ENCODE assay signal across 8 mouse cellular contexts in the genomic region with DNA sequence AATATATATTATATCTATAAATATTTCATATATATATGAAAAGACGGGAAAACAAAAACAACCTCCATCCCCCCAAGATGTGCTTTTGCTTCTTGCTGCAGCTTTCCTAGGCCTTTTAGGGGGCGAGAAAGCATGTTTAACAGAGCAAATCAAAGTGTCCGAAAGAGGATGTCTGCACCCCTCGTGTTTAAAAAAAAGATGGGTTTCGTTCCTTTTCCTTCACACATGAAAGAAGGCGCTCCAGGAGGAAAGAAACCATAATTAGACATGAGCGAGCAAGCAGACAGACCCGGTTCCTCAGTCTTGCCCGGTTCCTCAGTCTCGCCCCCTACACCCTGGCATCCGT. TPM values are rescaled to one million over a fixed set of nuclear protein-coding genes. Genes with fewer than 3 reads are reported as not detected.
DNase-seq lines count a peak whose midpoint lies in the region; ATAC-seq and TF ChIP-seq lines count a peak whose summit lies in the region.

No protein-coding gene starts in this region.

- H3K27me3 ChIP-seq in embryonic facial prominence, embryonic 13.5 days, result no peaks in the 10 kb centered on the region
- H3K27me3 ChIP-seq in intestine, embryonic 16.5 days (replicated peaks; ENCODE audit: control insufficient read depth, insufficient read depth, low read length), result no peaks in the 10 kb centered on the region
- H3K27me3 ChIP-seq in neural tube, embryonic 13.5 days, result no peaks in the 10 kb centered on the region

- 0 out of 2 replicates have a peak, but pooled peaks cover 6% of the 10 kb centered on the region for H3K36me3 ChIP-seq in embryonic facial prominence, embryonic 13.5 days
- H3K36me3 ChIP-seq in intestine, embryonic 16.5 days (ENCODE audit: control insufficient read depth, insufficient read depth, low read length), result no peaks in the 10 kb centered on the region
- H3K36me3 ChIP-seq in neural tube, embryonic 13.5 days, result peaks cover 5% of the 10 kb centered on the region; the same call in 1 of the 2 replicates

- H3K4me2 ChIP-seq in embryonic facial prominence, embryonic 13.5 days, result peak overlapping the region; percentile 61
- H3K4me2 ChIP-seq in intestine, embryonic 16.5 days (ENCODE audit: low read depth, low read length), result peak overlapping the region; percentile 80
- peak overlapping the region; percentile 48 for H3K4me2 ChIP-seq in neural tube, embryonic 13.5 days

- WGBS in embryonic facial prominence, embryonic 13.5 days, result 3% methylated on average over 11 of the region's 11 CpGs
- WGBS in intestine, embryonic 16.5 days, result 4% methylated on average over 10 of the region's 11 CpGs
- 5% methylated on average over 11 of the region's 11 CpGs for WGBS in neural tube, embryonic 13.5 days

- intact Hi-C loops in left cerebral cortex, adult 2 months (cut with DNase I), result loop anchor here (1.0 to 2.0 kb wide), 3 partner anchors 55 to 320 kb away; a partner anchor contains a TSS

- H3K9me3 ChIP-seq in embryonic facial prominence, embryonic 13.5 days, result no peaks in the 10 kb centered on the region
- H3K9me3 ChIP-seq in intestine, embryonic 16.5 days (ENCODE audit: control insufficient read depth, low read length), result no peaks in the 10 kb centered on the region
- no peaks in the 10 kb centered on the region for H3K9me3 ChIP-seq in neural tube, embryonic 13.5 days

- H3K27ac ChIP-seq in left cerebral cortex, adult 2 months, result peak overlapping the region; percentile 87
- H3K27ac ChIP-seq in embryonic facial prominence, embryonic 13.5 days, result peak overlapping the region; percentile 95; the same call in 1 of the 2 replicates
- H3K27ac ChIP-seq in intestine, embryonic 16.5 days (ENCODE audit: low read length), result no peak overlapping the region; the same call in 1 of the 2 replicates
- H3K27ac ChIP-seq in neural tube, embryonic 13.5 days (replicated peaks), result peak overlapping the region; percentile 98

- no peak for TF ChIP-seq CTCF in left cerebral cortex, adult 2 months (IDR thresholded peaks at IDR 0.05)

- peaks cover 6% of the 10 kb centered on the region; the same call in 1 of the 2 replicates for H3K4me1 ChIP-seq in embryonic facial prominence, embryonic 13.5 days
- peaks cover 5% of the 10 kb centered on the region; the same call in 1 of the 2 replicates for H3K4me1 ChIP-seq in intestine, embryonic 16.5 days (ENCODE audit: control insufficient read depth, insufficient read depth, low read length)
- peaks cover 21% of the 10 kb centered on the region for H3K4me1 ChIP-seq in neural tube, embryonic 13.5 days (replicated peaks)

- H3K9ac ChIP-seq in embryonic facial prominence, embryonic 13.5 days, result peak overlapping the region; percentile 95
- H3K9ac ChIP-seq in intestine, embryonic 16.5 days (ENCODE audit: low read depth, low read length), result peak overlapping the region; percentile 92
- peak overlapping the region; percentile 65 for H3K9ac ChIP-seq in neural tube, embryonic 13.5 days

- no peak for ATAC-seq in embryonic facial prominence, embryonic 13.5 days (ENCODE audit: insufficient number of reproducible peaks, insufficient read depth, low FRiP score, low TSS enrichment, low read depth)
- no peak for ATAC-seq in intestine, embryonic 16.5 days
- ATAC-seq in neural tube, embryonic 13.5 days (ENCODE audit: low read depth), result no peak; the same call in 1 of the 2 replicates
- no peak for ATAC-seq in frontal cortex, adult (ENCODE audit: low TSS enrichment)

- H3K4me3 ChIP-seq in left cerebral cortex, adult 2 months, result peak overlapping the region; percentile 93
- peak overlapping the region; percentile 85 for H3K4me3 ChIP-seq in embryonic facial prominence, embryonic 13.5 days
- peak overlapping the region; percentile 95 for H3K4me3 ChIP-seq in intestine, embryonic 16.5 days (ENCODE audit: low read length)
- peak overlapping the region; percentile 93 for H3K4me3 ChIP-seq in neural tube, embryonic 13.5 days

- no peak for DNase-seq in left cerebral cortex, adult 2 months (ENCODE audit: extremely low spot score in 1 of 2, low spot score in 2 of 2)
- DNase-seq in left cerebral cortex, adult 11 months (ENCODE audit: low spot score), result no peak
- no peak for DNase-seq in gastrocnemius, postnatal 4 days (ENCODE audit: low spot score in 2 of 2)
- no peak for DNase-seq in natural killer cell, adult 2 months (ENCODE audit: low spot score in 2 of 2)

RNA-seq across cellular contexts. Expression of a gene that starts 0.4 kb away (rescaled TPM):
- total RNA-seq in left cerebral cortex, adult 2 months (2021), result 10 to 100 TPM; 61.9 to 67.6 TPM
- 48.2 and 50.6 TPM in 2 replicates for polyA plus RNA-seq in embryonic facial prominence, embryonic 13.5 days (2015; fragmentation: Nextera tagmentation; extraction: Ambion mirVana)
- 10.7 and 12.2 TPM in 2 replicates for polyA plus RNA-seq in intestine, embryonic 16.5 days (2015; fragmentation: Nextera tagmentation; extraction: Ambion mirVana)
- 71.9 and 74.4 TPM in 2 replicates for polyA plus RNA-seq in neural tube, embryonic 13.5 days (2015; fragmentation: Nextera tagmentation; extraction: Ambion mirVana)
- 10 to 100 TPM; 24.4 to 26.9 TPM for total RNA-seq in gastrocnemius, postnatal 4 days (2021)
